Mouse (Mus musculus): Measurements from ENCODE around the gene Uckl1. TPM values are rescaled to one million over a fixed set of nuclear protein-coding genes. Genes with fewer than 3 reads are reported as not detected.

The Uckl1 gene
- polyA plus RNA-seq, 1 experiment from 2014 or later: 56.3 TPM

- H3K4me1 ChIP-seq (ENCODE audit: control insufficient read depth, insufficient read depth, low read length): peaks cover 9% of the 10 kb centered on the region; the same call in 1 of the 2 replicates
- under 1% methylated on average over 57 of the region's 97 CpGs for WGBS
- H3K27me3 ChIP-seq (ENCODE audit: control insufficient read depth, insufficient read depth, low read length): no peaks in the 10 kb centered on the region
- H3K4me3 ChIP-seq (ENCODE audit: low read depth, low read length): peak within 1 kb of the TSS; percentile 94
- peak within 1 kb of the TSS; percentile 97 for H3K9ac ChIP-seq (replicated peaks; ENCODE audit: low read depth, low read length)
- H3K36me3 ChIP-seq (ENCODE audit: control insufficient read depth, insufficient read depth, low read length): peaks cover 31% of the 10 kb centered on the region
- peak within 1 kb of the TSS; percentile 78 for H3K4me2 ChIP-seq (replicated peaks; ENCODE audit: low read depth, low read length)
- peak; percentile 75 for ATAC-seq (ENCODE audit: insufficient number of reproducible peaks, insufficient read depth, low FRiP score, low read depth)
- H3K27ac ChIP-seq (ENCODE audit: low read length): peak within 1 kb of the TSS; percentile 83
- H3K9me3 ChIP-seq (ENCODE audit: control insufficient read depth, low read depth, low read length): no peaks in the 10 kb centered on the region
Observed at GRCm38 (mm10) chr2:181592231-181593041, 7.7 kb upstream of the Uckl1 start, which contains the start of gene Zfp512b. Gene Zfp512b (minus strand): TSS chr2:181592803.

GRCm38 (mm10) chr2:181591528-181592085 lies 6.9 kb upstream of the Uckl1 start, which contains the start of gene Prpf6:
Gene Prpf6 (plus strand): TSS chr2:181591868.
- peaks cover 38% of the 10 kb centered on the region for H3K36me3 ChIP-seq (ENCODE audit: control insufficient read depth, insufficient read depth, low read length)
- no peaks in the 10 kb centered on the region for H3K27me3 ChIP-seq (ENCODE audit: control insufficient read depth, insufficient read depth, low read length)
- peak within 1 kb of the TSS; percentile 83 for H3K27ac ChIP-seq (ENCODE audit: low read length)
- H3K4me1 ChIP-seq (ENCODE audit: control insufficient read depth, insufficient read depth, low read length): peaks cover 9% of the 10 kb centered on the region; the same call in 1 of the 2 replicates
- 0 out of 2 replicates have a peak, but pooled peaks have one; percentile 3 for ATAC-seq (ENCODE audit: insufficient number of reproducible peaks, insufficient read depth, low FRiP score, low read depth)
- WGBS: 2% methylated on average over 5 of the region's 5 CpGs
- no peaks in the 10 kb centered on the region for H3K9me3 ChIP-seq (ENCODE audit: control insufficient read depth, low read depth, low read length)
- peak within 1 kb of the TSS; percentile 97 for H3K9ac ChIP-seq (replicated peaks; ENCODE audit: low read depth, low read length)
- H3K4me2 ChIP-seq (replicated peaks; ENCODE audit: low read depth, low read length): peak within 1 kb of the TSS; percentile 78
- peak within 1 kb of the TSS; percentile 94 for H3K4me3 ChIP-seq (ENCODE audit: low read depth, low read length)

GRCm38 (mm10) chr2:181590471-181590870 lies 5.8 kb upstream of the Uckl1 start:
- Histone ChIP-seq H3K27ac (ENCODE audit: low read length) (no peak overlapping the region), H3K4me1 (ENCODE audit: control insufficient read depth, insufficient read depth, low read length) (peaks cover 9% of the 10 kb centered on the region; the same call in 1 of the 2 replicates), H3K4me2 (replicated peaks; ENCODE audit: low read depth, low read length) (no peak overlapping the region), H3K9ac (replicated peaks; ENCODE audit: low read depth, low read length) (no peak overlapping the region), H3K4me3 (ENCODE audit: low read depth, low read length) (no peak overlapping the region), H3K9me3 (ENCODE audit: control insufficient read depth, low read depth, low read length) (no peaks in the 10 kb centered on the region), H3K27me3 (ENCODE audit: control insufficient read depth, insufficient read depth, low read length) (no peaks in the 10 kb centered on the region), H3K36me3 (ENCODE audit: control insufficient read depth, insufficient read depth, low read length) (peaks cover 49% of the 10 kb centered on the region)
- ATAC-seq (ENCODE audit: insufficient number of reproducible peaks, insufficient read depth, low FRiP score, low read depth): no peak
- 94% methylated on average over 5 of the region's 5 CpGs for WGBS

GRCm38 (mm10) chr2:181589732-181590105 lies 5.0 kb upstream of the Uckl1 start:
- Histone ChIP-seq H3K4me3 (ENCODE audit: low read depth, low read length) (no peak overlapping the region), H3K27ac (ENCODE audit: low read length) (no peak overlapping the region), H3K36me3 (ENCODE audit: control insufficient read depth, insufficient read depth, low read length) (peaks cover 54% of the 10 kb centered on the region), H3K4me1 (ENCODE audit: control insufficient read depth, insufficient read depth, low read length) (peaks cover 9% of the 10 kb centered on the region; the same call in 1 of the 2 replicates), H3K9ac (replicated peaks; ENCODE audit: low read depth, low read length) (no peak overlapping the region), H3K4me2 (replicated peaks; ENCODE audit: low read depth, low read length) (no peak overlapping the region), H3K27me3 (ENCODE audit: control insufficient read depth, insufficient read depth, low read length) (no peaks in the 10 kb centered on the region), H3K9me3 (ENCODE audit: control insufficient read depth, low read depth, low read length) (no peaks in the 10 kb centered on the region)
- 93% methylated on average over 9 of the region's 9 CpGs for WGBS
- no peak for ATAC-seq (ENCODE audit: insufficient number of reproducible peaks, insufficient read depth, low FRiP score, low read depth)

GRCm38 (mm10) chr2:181589011-181589731 lies 4.5 kb upstream of the Uckl1 start:
- no peak overlapping the region for H3K4me3 ChIP-seq (ENCODE audit: low read depth, low read length)
- WGBS: 89% methylated on average over 10 of the region's 10 CpGs
- H3K36me3 ChIP-seq (ENCODE audit: control insufficient read depth, insufficient read depth, low read length): peaks cover 60% of the 10 kb centered on the region
- no peak overlapping the region for H3K9ac ChIP-seq (replicated peaks; ENCODE audit: low read depth, low read length)
- H3K4me1 ChIP-seq (ENCODE audit: control insufficient read depth, insufficient read depth, low read length): peaks cover 9% of the 10 kb centered on the region; the same call in 1 of the 2 replicates
- no peak overlapping the region for H3K27ac ChIP-seq (ENCODE audit: low read length)
- H3K4me2 ChIP-seq (replicated peaks; ENCODE audit: low read depth, low read length): no peak overlapping the region
- H3K9me3 ChIP-seq (ENCODE audit: control insufficient read depth, low read depth, low read length): no peaks in the 10 kb centered on the region
- no peaks in the 10 kb centered on the region for H3K27me3 ChIP-seq (ENCODE audit: control insufficient read depth, insufficient read depth, low read length)
- no peak for ATAC-seq (ENCODE audit: insufficient number of reproducible peaks, insufficient read depth, low FRiP score, low read depth)

- no peak for ATAC-seq (ENCODE audit: insufficient number of reproducible peaks, insufficient read depth, low FRiP score, low read depth)
Observed at GRCm38 (mm10) chr2:181588229-181588780, 3.6 kb upstream of the Uckl1 start.

GRCm38 (mm10) chr2:181587796-181588195 lies 3.1 kb upstream of the Uckl1 start:
- ATAC-seq (ENCODE audit: insufficient number of reproducible peaks, insufficient read depth, low FRiP score, low read depth): no peak
- Histone ChIP-seq H3K9me3 (ENCODE audit: control insufficient read depth, low read depth, low read length) (no peaks in the 10 kb centered on the region), H3K4me3 (ENCODE audit: low read depth, low read length) (no peak overlapping the region), H3K4me2 (replicated peaks; ENCODE audit: low read depth, low read length) (no peak overlapping the region), H3K4me1 (ENCODE audit: control insufficient read depth, insufficient read depth, low read length) (peaks cover 9% of the 10 kb centered on the region; the same call in 1 of the 2 replicates), H3K27me3 (ENCODE audit: control insufficient read depth, insufficient read depth, low read length) (no peaks in the 10 kb centered on the region), H3K27ac (ENCODE audit: low read length) (no peak overlapping the region), H3K9ac (replicated peaks; ENCODE audit: low read depth, low read length) (no peak overlapping the region), H3K36me3 (ENCODE audit: control insufficient read depth, insufficient read depth, low read length) (peaks cover 69% of the 10 kb centered on the region)
- whole genome bisulfite sequencing: 71% methylated on average over 6 of the region's 6 CpGs

More at GRCm38 (mm10) chr2:181588229-181588780, 3.6 kb upstream of the Uckl1 start:
- peaks cover 68% of the 10 kb centered on the region for H3K36me3 ChIP-seq (ENCODE audit: control insufficient read depth, insufficient read depth, low read length)
- WGBS: 93% methylated on average over 11 of the region's 11 CpGs
- no peak overlapping the region for H3K9ac ChIP-seq (replicated peaks; ENCODE audit: low read depth, low read length)
- no peaks in the 10 kb centered on the region for H3K27me3 ChIP-seq (ENCODE audit: control insufficient read depth, insufficient read depth, low read length)
- H3K9me3 ChIP-seq (ENCODE audit: control insufficient read depth, low read depth, low read length): no peaks in the 10 kb centered on the region
- peaks cover 9% of the 10 kb centered on the region; the same call in 1 of the 2 replicates for H3K4me1 ChIP-seq (ENCODE audit: control insufficient read depth, insufficient read depth, low read length)
- no peak overlapping the region for H3K4me2 ChIP-seq (replicated peaks; ENCODE audit: low read depth, low read length)
- no peak overlapping the region for H3K27ac ChIP-seq (ENCODE audit: low read length)
- H3K4me3 ChIP-seq (ENCODE audit: low read depth, low read length): no peak overlapping the region

GRCm38 (mm10) chr2:181586124-181586523 lies 1.4 kb upstream of the Uckl1 start:
- WGBS: 95% methylated on average over 3 of the region's 3 CpGs
- Histone ChIP-seq H3K4me1 (ENCODE audit: control insufficient read depth, insufficient read depth, low read length) (peaks cover 2% of the 10 kb centered on the region; the same call in 1 of the 2 replicates), H3K36me3 (ENCODE audit: control insufficient read depth, insufficient read depth, low read length) (peaks cover 69% of the 10 kb centered on the region), H3K27ac (ENCODE audit: low read length) (no peak overlapping the region), H3K4me3 (ENCODE audit: low read depth, low read length) (no peak overlapping the region), H3K9ac (replicated peaks; ENCODE audit: low read depth, low read length) (no peak overlapping the region), H3K27me3 (ENCODE audit: control insufficient read depth, insufficient read depth, low read length) (no peaks in the 10 kb centered on the region), H3K9me3 (ENCODE audit: control insufficient read depth, low read depth, low read length) (no peaks in the 10 kb centered on the region), H3K4me2 (replicated peaks; ENCODE audit: low read depth, low read length) (no peak overlapping the region)
- ATAC-seq (ENCODE audit: insufficient number of reproducible peaks, insufficient read depth, low FRiP score, low read depth): no peak

Data from stomach, embryonic 14.5 days (tissue).